Comparison of ENCODE assay signal across 8 mouse cellular contexts in the genomic region with DNA sequence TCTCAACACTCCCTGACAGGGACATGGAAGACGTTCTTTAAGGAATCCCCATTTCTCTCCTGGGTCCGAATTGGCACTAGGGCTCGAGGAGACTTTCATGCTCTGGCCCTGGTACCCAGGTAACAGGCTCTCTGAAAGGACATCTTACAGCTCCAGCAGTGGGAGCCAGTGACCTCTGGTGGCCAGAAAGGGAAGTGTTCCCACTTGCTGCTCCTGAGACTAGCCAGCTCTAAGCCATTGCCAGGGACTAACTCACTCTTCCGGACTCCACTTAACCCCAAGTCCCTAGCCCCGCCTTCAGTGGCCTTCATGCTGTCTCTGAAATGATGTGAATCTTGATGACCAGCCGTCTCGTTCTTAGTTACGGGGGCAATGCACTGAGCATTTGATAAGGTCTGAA.
DNase-seq lines count a peak whose midpoint lies in the region; ATAC-seq and TF ChIP-seq lines count a peak whose summit lies in the region.

No protein-coding gene starts in this region.

- CTCF ChIA-PET in Patski (lab: Charles Lee), result interaction anchor here (0.9 to 1.7 kb wide), 6 partner anchors 27 to 311 kb away, joined by 3 to 4 read pairs (median 4); no protein-coding TSS in a partner anchor

- peak; percentile 80 for ATAC-seq in Patski
- ATAC-seq in hindbrain, embryonic 16.5 days, result peak; percentile 89

- no peak overlapping the region for H3K4me3 ChIP-seq in hindbrain, embryonic 16.5 days (ENCODE audit: low read length)

- peak; percentile 94 for TF ChIP-seq CTCF in Patski (IDR thresholded peaks at IDR 0.05)

- WGBS in hindbrain, embryonic 16.5 days, result 27% methylated on average over 8 of the region's 8 CpGs

- no peaks in the 10 kb centered on the region for H3K27me3 ChIP-seq in Patski
- H3K27me3 ChIP-seq in hindbrain, embryonic 16.5 days (replicated peaks; ENCODE audit: control insufficient read depth, insufficient read depth, low read length), result no peaks in the 10 kb centered on the region

- in situ Hi-C loops in Patski (cut with MboI; ENCODE audit: low pct_unique_long_range_greater_than_20kb), result no loop called here

- H3K36me3 ChIP-seq in hindbrain, embryonic 16.5 days (ENCODE audit: control insufficient read depth, insufficient read depth, low read length), result no peaks in the 10 kb centered on the region

- H3K9me3 ChIP-seq in hindbrain, embryonic 16.5 days (ENCODE audit: control insufficient read depth, low read length), result no peaks in the 10 kb centered on the region

- no peak overlapping the region for H3K9ac ChIP-seq in hindbrain, embryonic 16.5 days (ENCODE audit: low read depth, low read length)

- H3K27ac ChIP-seq in hindbrain, embryonic 16.5 days (ENCODE audit: low read depth, low read length), result no peak overlapping the region

- POLR2A ChIA-PET in Patski (lab: Charles Lee), result interaction anchor here (1.4 kb wide), 1 partner anchor 172 kb away, joined by 3 read pairs; no protein-coding TSS in a partner anchor

- H3K4me1 ChIP-seq in hindbrain, embryonic 16.5 days (ENCODE audit: control insufficient read depth, insufficient read depth, low read depth, low read length), result peaks cover 6% of the 10 kb centered on the region

- H3K4me2 ChIP-seq in hindbrain, embryonic 16.5 days (ENCODE audit: low read length), result no peak overlapping the region

- peak; percentile 51 for DNase-seq in Patski (ENCODE audit: low read depth, low spot score)
- DNase-seq in cerebellum, postnatal 14 days, result peak; percentile 95 to 96
- DNase-seq in gastrocnemius, adult 18-20 months (ENCODE audit: low spot score), result peak; percentile 92
- DNase-seq in layer of hippocampus, postnatal 36 days, result peak; percentile 80 to 83
- peak; percentile 94 for DNase-seq in lung, postnatal 36 days
- peak; percentile 83 for DNase-seq in right cerebral cortex, adult 18-20 months
- peak; percentile 69 for DNase-seq in urinary bladder, adult 2 months (ENCODE audit: low spot score)
